Mouse (Mus musculus) c-Kit-positive CD71-negative TER-119-negative erythroid progenitor cells, embryonic 14.5 days (primary cell): ENCODE data around the gene Exd2.

ENCODE experiments used
- DNase-seq: peaks from one replicate; pipeline ENCODE4 v3.0.0-alpha.2; 2013; ENCODE audit warnings: low read depth

The Exd2 gene

DNA sequence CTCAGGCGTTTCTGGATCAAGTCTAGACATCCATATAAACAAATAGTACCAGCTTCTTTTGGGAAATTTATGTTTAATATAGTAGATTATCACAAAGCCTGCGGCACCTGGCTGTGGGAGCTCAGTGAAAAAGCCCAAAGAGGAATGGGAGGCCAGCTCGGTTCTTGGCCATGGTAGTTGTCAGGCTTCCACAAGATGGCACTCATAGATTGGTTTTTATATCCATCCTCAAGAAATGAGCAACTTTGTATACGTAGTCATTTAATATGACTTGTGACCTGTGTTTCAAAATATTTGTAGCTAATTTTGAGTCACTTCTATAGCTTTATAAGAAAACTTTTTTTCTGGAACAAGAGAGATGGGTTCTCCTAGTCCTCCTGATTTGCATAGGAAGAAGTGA is 35.5 kb downstream of the Exd2 start:
- no peak for DNase-seq

- DNase-seq = no peak
Observed at GRCm38 (mm10) chr12:80500506-80500905, 37.6 kb downstream of the Exd2 start.

DNA sequence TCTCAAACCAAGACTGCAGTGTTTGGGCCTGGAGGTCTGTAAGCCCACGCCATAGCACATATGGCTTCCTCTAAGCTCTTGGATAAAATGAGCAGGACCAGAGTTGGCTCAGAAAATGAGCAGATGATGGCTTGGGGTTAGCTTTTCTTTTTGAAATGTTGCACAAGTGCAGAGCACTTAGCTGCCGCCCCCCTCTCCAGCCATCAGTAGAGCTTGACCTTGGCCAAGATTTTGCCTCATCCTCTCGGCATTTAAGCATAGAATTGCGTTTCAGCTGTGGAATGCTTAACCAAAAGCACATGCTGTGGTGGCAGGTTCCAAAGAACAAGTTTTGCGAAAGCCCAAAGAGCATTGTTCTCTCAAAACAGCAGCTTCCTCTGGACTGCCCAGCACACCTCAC is 41.8 kb downstream of the Exd2 start:
- no peak for DNase-seq

DNA sequence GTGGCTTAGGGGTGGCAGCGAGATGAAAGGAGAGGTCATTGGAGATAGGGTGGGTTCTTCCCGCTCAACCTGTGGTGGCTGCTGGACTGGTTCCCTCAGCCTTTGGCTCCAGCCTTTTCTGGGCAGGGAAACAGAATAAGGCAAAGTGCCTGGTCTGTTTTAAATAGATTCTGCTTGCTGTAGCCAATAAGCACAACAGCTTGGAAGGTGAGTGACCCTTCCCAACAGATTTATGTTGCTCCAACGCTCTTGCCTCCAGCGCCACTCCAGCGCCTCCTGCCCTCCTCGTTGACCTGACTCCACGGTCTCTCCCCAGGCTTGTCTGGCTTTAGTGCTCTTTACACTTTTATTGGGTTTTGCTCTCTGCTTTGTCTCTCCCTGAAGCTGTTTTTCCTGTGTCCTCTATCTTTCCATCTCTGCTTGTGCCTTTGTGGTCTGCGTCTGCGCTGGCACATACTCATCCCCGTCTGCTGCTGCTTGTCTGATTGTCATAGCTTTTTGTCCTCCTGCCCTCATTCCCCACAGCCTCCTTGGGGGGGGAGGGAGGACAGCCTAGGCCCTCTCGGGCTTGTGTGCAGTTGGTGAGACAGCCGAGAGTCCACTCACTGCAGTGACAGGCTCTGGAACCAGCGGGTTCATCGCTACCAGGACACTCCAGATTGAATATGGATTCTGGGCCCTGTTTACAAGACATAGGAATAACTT is 44.3 kb downstream of the Exd2 start:
- no peak for DNase-seq

DNA sequence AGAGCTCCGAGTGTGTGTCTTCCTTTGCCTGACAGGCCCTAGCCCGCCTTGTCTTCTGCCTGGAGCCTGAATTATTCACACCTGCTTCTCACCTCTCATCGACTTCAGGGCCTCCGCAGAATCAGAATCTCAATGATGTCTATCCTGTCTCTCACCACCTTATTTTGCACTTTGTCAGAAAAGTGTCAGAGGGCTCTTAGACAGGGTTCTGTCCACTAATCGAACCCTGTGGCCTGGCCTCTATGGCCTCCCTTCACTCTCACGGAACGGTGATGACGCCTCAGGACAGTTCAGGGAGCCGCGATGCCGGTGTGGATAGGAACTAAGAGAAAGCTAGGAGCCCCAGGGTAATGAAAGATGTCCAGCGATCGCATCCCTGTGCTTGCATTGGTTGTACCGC is 55.1 kb downstream of the Exd2 start, which contains the start of gene Galnt16:
Galnt16 (plus strand) TSS at position 301 of the 400 bp plus-strand sequence.
- DNase-seq = no peak

DNA sequence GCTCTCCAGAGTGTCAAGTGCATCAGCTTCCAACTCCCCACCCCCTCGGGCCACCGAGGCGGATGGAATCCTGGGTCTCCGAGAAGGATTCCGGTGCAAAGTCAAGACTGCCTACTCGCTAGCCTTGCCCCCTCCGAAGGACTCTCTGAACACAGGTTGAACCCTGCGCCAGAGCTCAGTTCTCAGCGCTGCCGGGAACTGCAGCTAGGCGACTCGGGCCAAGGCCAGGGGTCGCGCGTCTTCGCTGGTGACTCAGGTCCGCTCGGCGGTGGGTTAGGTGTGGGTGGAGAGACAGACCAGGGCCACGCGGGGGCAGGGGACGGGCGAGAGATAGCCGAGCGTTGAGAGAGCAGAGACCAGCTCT is 55.5 kb downstream of the Exd2 start:
- no peak for DNase-seq

- DNase-seq = no peak
Observed at GRCm38 (mm10) chr12:80518757-80519620, 56.1 kb downstream of the Exd2 start.

- DNase-seq = no peak
Observed at GRCm38 (mm10) chr12:80519621-80520332, 56.9 kb downstream of the Exd2 start.

DNA sequence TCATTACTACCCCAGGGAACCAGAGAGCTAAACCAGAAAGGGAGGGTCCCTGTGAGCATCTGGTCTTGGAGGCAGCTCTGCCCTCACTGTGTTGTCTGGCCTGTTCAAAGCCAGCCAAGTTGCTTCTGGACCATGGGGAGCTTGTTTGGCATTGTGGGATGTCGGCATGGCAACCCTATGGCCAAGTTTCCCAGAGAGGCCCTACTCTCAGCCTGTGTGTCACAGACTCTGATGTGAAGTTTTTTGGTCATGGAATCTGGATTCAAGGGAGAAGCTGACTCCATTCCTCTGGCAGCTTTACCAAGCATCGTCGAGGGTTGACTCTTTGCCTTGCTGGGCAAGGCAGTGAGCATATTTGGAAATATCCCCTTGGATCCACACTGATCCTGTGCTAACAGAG is 59.1 kb downstream of the Exd2 start:
- no peak for DNase-seq

GRCm38 (mm10) chr12:80524276-80524921 is 61.5 kb downstream of the Exd2 start:
- no peak for DNase-seq

DNA sequence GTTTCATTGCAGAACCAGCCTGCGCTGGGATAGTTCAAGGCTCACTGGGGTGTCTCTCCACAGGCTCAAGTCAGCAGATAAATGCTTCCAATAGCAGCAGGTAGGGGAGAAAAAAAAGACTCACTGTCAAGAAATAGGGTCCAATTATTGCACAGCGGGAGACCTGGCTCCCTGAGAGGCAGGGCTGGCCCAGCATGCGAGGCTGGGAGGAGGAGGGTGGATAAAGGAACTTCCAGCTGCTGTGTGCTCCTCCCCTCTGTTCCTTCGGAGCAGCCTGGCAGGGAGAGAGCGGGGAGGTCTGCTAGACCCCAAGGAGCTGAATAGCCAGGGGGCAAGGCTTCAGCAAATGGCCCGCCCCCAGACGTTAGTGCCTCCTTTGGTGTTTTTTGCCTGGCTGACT is 62.6 kb downstream of the Exd2 start:
- no peak for DNase-seq

DNA sequence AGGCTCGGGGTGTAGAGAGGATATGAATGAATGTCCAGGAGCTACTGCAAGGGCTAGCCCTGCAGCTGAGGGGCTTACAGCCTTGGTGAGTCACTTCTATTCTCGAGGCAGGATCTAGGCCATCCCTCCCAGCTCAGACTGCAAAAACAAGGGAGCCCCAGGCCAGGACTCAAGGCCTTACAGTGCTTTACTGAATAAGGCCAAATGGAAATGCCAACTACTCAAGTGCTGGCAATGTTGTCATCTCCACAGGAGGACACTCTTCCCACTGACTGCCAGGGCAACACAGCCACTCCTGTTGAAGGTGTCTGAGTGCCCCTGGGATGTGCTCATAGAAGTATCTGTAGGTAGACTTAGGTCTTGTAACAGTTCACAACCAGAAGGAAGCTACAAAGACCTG is 63.6 kb downstream of the Exd2 start:
- no peak for DNase-seq

DNA sequence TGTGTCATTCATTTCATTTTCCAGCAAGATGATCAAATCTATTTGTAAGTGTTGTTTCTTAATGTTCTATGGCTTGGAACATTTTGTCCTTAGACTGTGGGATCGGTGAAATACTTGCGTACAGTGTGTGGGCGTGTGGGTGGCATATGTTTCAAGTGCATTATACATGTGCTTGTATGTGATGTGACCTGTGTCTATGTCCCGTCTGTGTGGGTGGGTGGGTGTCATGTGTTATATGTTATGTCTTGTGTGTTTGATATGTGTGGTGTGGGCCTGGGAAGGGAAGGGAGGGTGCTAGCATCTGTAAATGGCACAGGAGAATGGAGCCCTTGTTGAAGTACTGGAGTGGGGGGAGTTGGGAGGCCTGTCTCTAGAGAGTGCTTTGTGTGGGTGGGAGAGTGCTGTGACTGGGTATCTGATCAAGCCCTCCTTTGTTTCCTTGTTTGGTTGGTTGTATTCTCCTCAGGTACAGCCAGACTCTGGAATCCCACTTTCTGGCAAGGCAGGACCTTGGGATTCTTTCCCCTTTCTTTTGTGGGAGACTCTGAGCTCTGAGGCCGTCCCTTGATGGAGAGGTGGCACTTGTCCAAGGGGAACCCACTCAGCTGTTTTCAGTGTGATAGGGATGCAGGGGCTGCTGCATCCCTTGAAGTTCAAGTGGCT is 65.0 kb downstream of the Exd2 start:
- no peak for DNase-seq

DNA sequence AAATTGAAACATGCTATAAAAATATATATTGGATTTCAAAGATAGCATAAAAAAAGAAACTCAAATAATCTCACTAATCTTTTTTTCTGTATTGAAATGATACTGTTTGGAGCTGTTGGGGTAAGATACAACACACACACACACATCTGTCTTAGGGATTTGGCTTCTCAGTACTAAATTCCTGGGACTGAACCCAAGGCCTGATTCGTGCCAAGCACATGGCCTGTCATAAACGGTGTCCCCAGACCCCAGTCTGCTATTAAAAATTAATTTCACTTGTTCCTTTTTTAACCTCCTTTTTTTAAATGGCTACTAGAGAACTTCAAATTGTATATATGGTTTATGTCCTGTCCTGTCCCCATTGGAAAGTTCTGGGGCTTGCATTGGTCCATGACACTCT is 67.2 kb downstream of the Exd2 start:
- DNase-seq = no peak

DNA sequence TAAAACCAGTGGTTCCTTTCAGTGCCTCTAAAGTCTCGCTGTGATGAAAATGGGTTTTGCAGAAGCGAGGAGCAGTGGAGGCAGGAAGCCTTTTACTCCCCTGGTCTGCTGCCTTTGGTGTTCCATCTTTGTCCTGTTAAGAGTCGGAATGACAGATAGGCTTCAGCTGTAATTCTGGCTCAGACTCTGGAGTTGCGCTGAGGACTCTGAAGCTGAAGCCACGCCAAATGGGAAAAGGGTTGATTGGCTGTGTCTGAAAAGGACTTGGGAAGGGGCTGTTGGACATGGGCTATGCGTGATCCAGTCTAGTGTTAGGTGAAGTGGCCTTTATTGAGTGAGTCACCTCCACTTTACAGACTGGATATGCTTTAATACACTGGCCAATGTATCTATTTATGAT is 67.7 kb downstream of the Exd2 start:
- DNase-seq = no peak

DNA sequence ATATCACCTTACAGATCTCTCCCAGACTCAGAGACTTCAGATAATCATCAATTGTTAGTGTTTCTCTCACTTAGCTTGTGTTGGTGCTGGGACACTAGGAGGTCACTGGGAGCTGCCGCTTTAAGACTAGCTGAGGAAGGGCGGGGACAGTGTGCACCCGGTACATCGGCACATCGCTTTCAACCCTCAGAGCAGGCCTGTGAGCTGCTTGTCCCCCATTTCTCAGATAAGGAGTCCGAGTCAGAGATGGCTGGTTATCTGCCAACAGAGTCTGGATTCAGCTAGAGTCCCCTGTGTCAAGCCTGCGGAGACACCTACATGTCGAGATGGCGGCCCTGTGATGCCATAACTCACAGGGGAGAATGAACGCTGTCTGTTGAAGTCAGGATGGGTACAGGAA is 68.7 kb downstream of the Exd2 start:
- DNase-seq = no peak

- DNase-seq = no peak
Observed at GRCm38 (mm10) chr12:80533876-80534275, 71.0 kb downstream of the Exd2 start.

- no peak for DNase-seq
Observed at GRCm38 (mm10) chr12:80537313-80537712, 74.4 kb downstream of the Exd2 start.

DNA sequence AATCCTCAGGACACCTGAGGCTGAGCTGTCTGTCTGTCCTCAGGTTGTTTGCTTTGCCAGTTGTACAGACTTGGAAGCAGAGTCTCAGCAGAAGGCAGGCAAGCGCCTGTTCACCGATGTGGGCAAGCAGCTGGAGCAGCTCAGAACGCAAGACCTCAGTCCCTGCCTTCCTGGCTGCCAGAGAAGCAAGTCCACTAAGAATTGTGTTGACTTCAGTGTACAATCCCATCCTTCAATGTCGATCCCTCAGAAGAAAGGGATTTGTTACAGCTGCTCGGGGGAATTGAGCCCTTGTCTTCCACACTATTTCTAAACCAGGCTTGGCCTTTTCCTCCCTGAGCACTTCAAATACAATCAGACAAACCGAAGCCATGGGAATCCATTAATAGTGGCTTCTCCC is 75.4 kb downstream of the Exd2 start:
- no peak for DNase-seq

GRCm38 (mm10) chr12:80545310-80545709 is 82.4 kb downstream of the Exd2 start:
- DNase-seq = no peak

GRCm38 (mm10) chr12:80549646-80550045 is 86.8 kb downstream of the Exd2 start:
- DNase-seq = no peak
